Mouse (Mus musculus): ENCODE data around the gene Gpa33.

DNA sequence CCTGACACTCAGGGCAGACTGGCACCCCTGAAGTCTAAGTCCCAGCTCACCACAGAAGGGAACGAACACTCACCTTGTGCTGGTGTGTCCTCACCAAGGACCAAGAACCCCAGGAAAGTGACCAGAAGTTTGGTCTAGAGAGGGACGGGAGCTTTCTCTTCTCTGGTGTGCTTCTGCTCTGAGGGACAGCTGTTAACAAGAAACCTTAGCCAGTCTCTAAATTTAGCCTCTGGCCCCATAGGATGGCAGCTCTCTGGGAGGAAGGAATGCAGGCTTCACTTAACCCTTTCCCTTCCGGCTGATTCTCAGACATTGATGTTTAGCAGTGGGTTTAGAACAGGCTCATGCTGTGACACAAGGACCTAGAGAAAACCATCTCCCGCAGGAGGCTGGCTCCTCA lies 2.3 kb upstream of the Gpa33 start, which contains the start of gene Dusp27:
- TF ChIP-seq POLR2A (IDR thresholded peaks at IDR 0.05; ENCODE audit: borderline replicate concordance, insufficient read depth, low read length) (no peak), CTCF (IDR thresholded peaks at IDR 0.05; ENCODE audit: borderline replicate concordance, insufficient read depth, low read depth, low read length) (no peak)

Data from cerebellum, adult 2 months (tissue).